Mouse (Mus musculus) midbrain, embryonic 14.5 days (tissue): Measurements from ENCODE around the gene Gm884. TPM values are rescaled to one million over a fixed set of nuclear protein-coding genes. Genes with fewer than 3 reads are reported as not detected.

Experiments
- ATAC-seq: fragments of 200-750 bp; cut with Nextera tagmentation; 2 replicates; pipeline ENCODE4 v1.8.0; 2017; ENCODE audit warnings: moderate number of reproducible peaks, moderate library complexity; ENCODE audit not compliant: low FRiP score, low TSS enrichment
- DNase-seq: peaks from one replicate; pipeline ENCODE4 v3.0.0-alpha.2; 2015
- H3K27ac ChIP-seq: fragments of 300-500 bp; sonication (generic); replicated peaks from 2 replicates; pipeline ENCODE4 v1.5.1; 2014; ENCODE audit warnings: mild to moderate bottlenecking, low read depth, low read length, moderate library complexity
- H3K27me3 ChIP-seq: fragments of 300-500 bp; sonication (generic); 2 replicates; pipeline ENCODE4 v1.6.1; 2014; ENCODE audit warnings: low read length, control low read depth, mixed read lengths; ENCODE audit not compliant: control insufficient read depth, insufficient read depth
- H3K36me3 ChIP-seq: fragments of 300-500 bp; sonication (generic); 2 replicates; pipeline ENCODE4 v1.6.1; 2014; ENCODE audit warnings: low read length, control low read depth; ENCODE audit not compliant: control insufficient read depth, insufficient read depth
- H3K4me1 ChIP-seq: fragments of 300-500 bp; sonication (generic); 2 replicates; pipeline ENCODE4 v1.6.1; 2014; ENCODE audit warnings: mild to moderate bottlenecking, antibody characterized with exemption, low read length, control low read depth; ENCODE audit not compliant: control insufficient read depth, insufficient read depth
- H3K4me2 ChIP-seq: fragments of 300-500 bp; sonication (generic); 2 replicates; pipeline ENCODE4 v1.6.1; 2014; ENCODE audit warnings: mild to moderate bottlenecking, low read length, moderate library complexity
- H3K4me3 ChIP-seq: fragments of 300-500 bp; sonication (generic); replicated peaks from 2 replicates; pipeline ENCODE4 v1.5.1; 2014; ENCODE audit warnings: low read depth, low read length
- H3K9ac ChIP-seq: fragments of 300-500 bp; sonication (generic); replicated peaks from 2 replicates; pipeline ENCODE4 v1.6.1; 2014; ENCODE audit warnings: mild to moderate bottlenecking, low read length, moderate library complexity
- H3K9me3 ChIP-seq: fragments of 300-500 bp; sonication (generic); 2 replicates; pipeline ENCODE4 v1.6.1; 2016; ENCODE audit warnings: low read length, control low read depth, mixed read lengths; ENCODE audit not compliant: control insufficient read depth
- WGBS: fragments of 180-500 bp; shearing (Covaris S2); extraction: QIAGEN DNeasy Blood & Tissue Kit; methylation state at CpG from one replicate; pipeline ENCODE4 v1.1.7; 2014; 5-methylcytosine and 5-hydroxymethylcytosine counted together
- polyA plus RNA-seq: library from polyadenylated mRNA; unstranded; fragments of >200 nt; fragmentation: Nextera tagmentation; extraction: Ambion mirVana; gene quantifications from 2 replicates; pipeline ENCODE4 v1.2.1, GENCODE M21; 2014

The Gm884 gene
- polyA plus RNA-seq, 1 experiment from 2014 or later = not detected

DNA sequence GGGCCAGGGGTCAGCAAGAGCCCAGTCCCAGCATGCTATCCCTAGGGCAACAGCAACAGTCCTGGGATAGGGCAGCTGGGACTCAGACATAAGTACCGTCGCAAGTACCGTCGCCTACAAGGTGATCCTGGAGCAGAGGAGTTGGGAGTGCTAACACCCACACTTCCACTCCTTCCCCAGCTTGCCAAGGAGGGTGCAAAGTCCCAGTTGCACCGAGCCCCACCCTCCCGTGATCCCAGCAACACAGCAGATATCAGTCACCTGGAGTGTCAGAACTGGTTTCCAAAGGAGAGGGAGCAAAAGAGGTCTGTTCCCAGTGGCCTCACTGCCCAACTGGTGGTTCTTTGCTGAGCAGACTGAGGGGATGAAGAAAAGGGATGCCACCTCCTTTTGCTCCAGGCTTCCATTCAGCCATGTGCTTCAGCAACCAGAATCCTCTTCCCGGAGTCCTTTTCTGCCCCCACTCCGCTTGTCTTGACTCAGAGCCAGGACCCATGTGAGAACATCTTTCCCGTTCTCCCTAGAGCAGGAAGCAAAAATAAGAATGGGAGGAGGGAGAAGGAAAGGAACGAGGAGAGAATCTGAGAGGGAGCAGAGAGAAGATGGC, 32.5 kb upstream of the Gm884 start:
- H3K4me3 ChIP-seq = no peak overlapping the region
- ATAC-seq (no peak), DNase-seq (no peak)
- peaks cover 49% of the 10 kb centered on the region for H3K27me3 ChIP-seq
- H3K4me2 ChIP-seq = no peak overlapping the region
- no peaks in the 10 kb centered on the region for H3K9me3 ChIP-seq
- no peaks in the 10 kb centered on the region for H3K36me3 ChIP-seq
- WGBS = 77% methylated on average over 10 of the region's 10 CpGs
- no peak overlapping the region for H3K27ac ChIP-seq
- H3K4me1 ChIP-seq = peaks cover 7% of the 10 kb centered on the region; the same call in 1 of the 2 replicates
- no peak overlapping the region for H3K9ac ChIP-seq

DNA sequence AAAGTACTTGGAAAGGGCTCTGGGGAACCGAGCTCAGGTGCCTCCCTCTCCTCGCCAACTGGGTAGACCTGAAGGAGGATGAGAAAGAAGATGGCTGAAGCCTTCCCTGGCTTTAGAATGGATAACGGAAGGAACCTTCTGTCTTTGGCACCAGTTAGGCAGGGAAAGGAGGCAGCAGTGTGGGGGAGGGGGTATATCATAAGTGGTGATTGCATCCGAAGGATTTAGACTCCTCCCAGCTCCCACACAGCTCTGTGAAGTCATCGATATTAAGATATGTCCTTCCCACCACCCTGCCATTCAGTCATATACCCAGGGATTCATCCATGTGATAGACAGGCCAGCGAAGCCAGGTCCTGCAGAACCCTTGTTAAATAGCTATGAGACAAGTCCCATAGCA, 30.5 kb upstream of the Gm884 start:
- H3K9me3 ChIP-seq = no peaks in the 10 kb centered on the region
- peaks cover 52% of the 10 kb centered on the region for H3K27me3 ChIP-seq
- no peaks in the 10 kb centered on the region for H3K36me3 ChIP-seq
- no peak overlapping the region for H3K9ac ChIP-seq
- peaks cover 7% of the 10 kb centered on the region; the same call in 1 of the 2 replicates for H3K4me1 ChIP-seq
- no peak overlapping the region for H3K27ac ChIP-seq
- WGBS = 81% methylated on average over 6 of the region's 6 CpGs
- H3K4me3 ChIP-seq = no peak overlapping the region
- DNase-seq (no peak), ATAC-seq (no peak)
- no peak overlapping the region for H3K4me2 ChIP-seq

DNA sequence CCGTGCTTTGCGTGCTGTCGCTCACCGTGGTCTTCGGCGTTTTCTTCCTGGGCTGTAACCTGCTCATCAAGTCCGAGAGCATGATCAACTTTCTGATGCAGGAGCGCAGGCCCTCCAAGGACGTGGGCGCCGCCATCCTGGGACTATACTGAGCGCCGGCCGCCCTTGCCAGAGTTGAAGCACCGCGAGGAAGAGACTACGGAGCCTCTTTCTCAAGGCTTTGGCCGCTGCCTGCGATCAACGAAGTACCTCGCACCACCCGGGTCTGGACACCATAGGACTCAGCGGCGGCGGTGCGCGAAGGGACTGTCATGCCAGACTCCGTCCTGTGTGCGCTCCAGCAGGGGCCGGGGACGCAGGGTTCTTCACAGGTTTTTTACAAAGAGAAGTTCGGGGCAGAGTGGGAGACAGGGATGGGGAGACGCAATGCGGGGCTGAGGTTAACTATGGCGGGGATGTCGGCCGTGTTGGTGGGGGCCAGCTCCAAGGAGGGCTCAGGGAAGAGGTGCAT, 29.1 kb upstream of the Gm884 start:
- peak overlapping the region; percentile 34 for H3K4me3 ChIP-seq
- peak overlapping the region; percentile 63 for H3K4me2 ChIP-seq
- under 1% methylated on average over 37 of the region's 37 CpGs for WGBS
- H3K4me1 ChIP-seq = peaks cover 7% of the 10 kb centered on the region; the same call in 1 of the 2 replicates
- ATAC-seq (no peak), DNase-seq (peak; percentile 42)
- no peak overlapping the region; the same call in 1 of the 2 replicates for H3K9ac ChIP-seq
- H3K9me3 ChIP-seq = no peaks in the 10 kb centered on the region
- no peaks in the 10 kb centered on the region for H3K36me3 ChIP-seq
- no peak overlapping the region for H3K27ac ChIP-seq
- peaks cover 52% of the 10 kb centered on the region for H3K27me3 ChIP-seq

DNA sequence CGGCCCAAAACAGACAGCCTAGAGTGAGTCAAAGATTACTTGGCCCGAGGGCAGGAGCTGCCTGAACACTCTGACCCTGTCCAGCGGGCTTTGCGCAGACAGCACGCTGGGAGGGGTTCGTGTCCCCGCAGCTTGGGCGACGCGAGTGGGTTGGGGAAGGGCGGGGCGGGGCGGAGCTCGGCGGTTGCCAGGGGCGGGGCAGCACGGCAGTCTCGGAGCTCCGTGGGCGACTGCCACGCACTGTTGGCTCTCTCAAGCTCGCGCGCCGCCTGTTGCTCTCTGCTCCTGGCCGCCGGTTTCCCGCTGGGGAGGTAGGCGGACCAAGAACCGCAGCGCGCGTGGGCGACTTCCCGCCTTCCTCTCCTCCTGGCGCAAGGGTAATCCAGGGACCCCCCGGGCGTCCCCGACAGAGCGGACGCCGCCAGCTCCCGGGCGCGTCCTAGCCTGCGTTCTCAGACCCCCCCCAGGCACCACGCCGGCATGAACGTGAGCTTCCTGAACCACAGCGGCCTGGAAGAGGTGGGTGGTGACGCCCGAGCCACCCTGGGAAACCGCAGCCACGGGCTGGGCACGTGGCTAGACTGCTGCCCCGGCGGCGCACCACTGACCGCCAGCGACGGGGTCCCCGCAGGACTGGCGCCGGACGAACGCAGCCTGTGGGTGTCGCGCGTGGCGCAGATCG, 28.5 kb upstream of the Gm884 start, which contains the start of gene Rprml:
Rprml (plus strand) TSS at position 270 of the 682 bp plus-strand sequence.
- no peak within 1 kb of the TSS; the same call in 1 of the 2 replicates for H3K9ac ChIP-seq

DNA sequence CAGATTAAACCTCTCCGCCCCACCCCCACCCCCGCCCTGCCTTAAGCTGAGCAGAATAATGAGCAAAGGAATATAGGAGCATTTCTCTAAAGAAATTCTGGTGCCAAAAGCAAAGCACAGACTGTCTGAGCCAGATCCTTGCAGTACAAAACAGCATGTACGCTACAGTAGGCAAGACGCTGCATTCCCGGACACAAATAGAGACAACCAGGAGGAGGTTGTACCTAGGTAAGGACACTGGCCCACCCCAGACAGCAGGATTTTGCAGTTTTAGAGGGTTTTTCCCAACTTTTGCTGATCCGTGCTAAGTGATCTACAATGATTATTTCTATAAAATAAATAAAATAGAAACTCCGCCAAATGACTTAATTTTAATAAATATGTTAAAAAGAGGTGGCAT, 27.7 kb upstream of the Gm884 start:
- no peak for DNase-seq

More for the DNA sequence above, 28.5 kb upstream of the Gm884 start, which contains the start of gene Rprml:
- ATAC-seq = no peak
- Histone ChIP-seq H3K4me2 (peak within 1 kb of the TSS; percentile 63), H3K36me3 (no peaks in the 10 kb centered on the region), H3K4me3 (peak within 1 kb of the TSS; percentile 34), H3K27me3 (peaks cover 52% of the 10 kb centered on the region), H3K27ac (no peak within 1 kb of the TSS), H3K9me3 (no peaks in the 10 kb centered on the region), H3K4me1 (peaks cover 7% of the 10 kb centered on the region; the same call in 1 of the 2 replicates)
- under 1% methylated on average over 70 of the region's 71 CpGs for WGBS
- DNase-seq = peak; percentile 49

DNA sequence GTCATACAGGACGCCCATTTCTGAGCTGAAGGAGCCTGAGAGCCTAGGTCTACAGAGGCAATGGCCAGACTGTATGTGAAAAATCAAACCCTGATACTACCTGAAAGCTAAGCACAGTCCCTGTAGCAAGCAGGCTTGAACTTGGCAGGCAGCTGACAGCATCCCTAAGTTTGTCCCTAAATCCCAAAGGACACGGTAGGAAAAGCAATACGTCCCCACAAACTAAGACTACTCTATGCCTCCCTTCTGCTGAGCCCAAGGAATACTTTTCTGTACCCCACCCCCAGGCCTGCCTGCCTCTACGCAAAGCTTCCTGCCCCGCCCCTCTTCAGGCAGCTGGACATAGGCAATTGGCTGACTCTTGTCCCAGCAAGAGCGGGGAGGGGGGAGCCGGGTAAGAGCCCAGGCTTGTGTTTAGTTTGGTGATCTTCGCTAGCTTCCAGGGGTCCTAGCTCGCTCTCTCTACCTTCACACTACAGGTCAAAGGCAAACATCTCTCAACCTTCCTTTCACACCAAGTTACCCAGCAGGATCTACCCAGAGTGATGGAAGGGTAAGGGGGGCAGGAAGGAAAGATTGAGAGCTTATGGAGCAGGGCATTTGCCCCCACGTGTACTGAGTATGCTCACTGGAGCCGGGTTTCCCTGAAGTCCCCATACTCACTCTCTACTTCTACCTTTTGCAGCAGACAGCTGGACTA, 27.1 kb upstream of the Gm884 start:
- Histone ChIP-seq H3K36me3 (no peaks in the 10 kb centered on the region), H3K9ac (no peak overlapping the region), H3K4me1 (peaks cover 7% of the 10 kb centered on the region; the same call in 1 of the 2 replicates), H3K4me3 (no peak overlapping the region), H3K4me2 (no peak overlapping the region), H3K9me3 (no peaks in the 10 kb centered on the region), H3K27me3 (peaks cover 50% of the 10 kb centered on the region), H3K27ac (no peak overlapping the region)
- ATAC-seq (no peak), DNase-seq (no peak)
- 11% methylated on average over 11 of the region's 11 CpGs for WGBS

More for the DNA sequence above, 27.7 kb upstream of the Gm884 start:
- Histone ChIP-seq H3K4me3 (no peak overlapping the region), H3K4me1 (peaks cover 7% of the 10 kb centered on the region; the same call in 1 of the 2 replicates), H3K27ac (no peak overlapping the region), H3K4me2 (no peak overlapping the region), H3K36me3 (no peaks in the 10 kb centered on the region), H3K27me3 (peaks cover 52% of the 10 kb centered on the region), H3K9me3 (no peaks in the 10 kb centered on the region), H3K9ac (no peak overlapping the region)
- no peak for ATAC-seq
- 17% methylated on average over 7 of the region's 7 CpGs for WGBS

DNA sequence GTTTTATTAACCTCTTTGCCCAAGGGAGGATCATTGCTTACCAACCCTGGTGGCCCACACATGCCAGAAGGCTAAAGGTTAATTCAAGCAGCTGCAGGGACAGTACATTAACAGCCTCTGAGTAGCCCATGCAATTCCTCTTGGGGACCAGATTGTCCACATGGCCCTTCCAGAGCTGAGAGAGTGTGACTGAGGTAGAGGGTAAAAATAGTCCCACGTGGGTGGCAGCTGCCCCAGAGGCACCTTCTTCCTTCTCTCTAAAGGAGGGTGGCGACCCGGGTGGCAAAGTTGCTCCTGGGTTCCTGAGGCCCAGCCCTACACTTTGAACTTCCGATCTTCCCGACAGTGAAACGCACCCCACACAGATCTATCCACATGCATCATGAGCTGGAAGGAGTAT, 25.4 kb upstream of the Gm884 start:
- Histone ChIP-seq H3K4me3 (no peak overlapping the region), H3K9me3 (no peaks in the 10 kb centered on the region), H3K9ac (no peak overlapping the region), H3K4me1 (peaks cover 7% of the 10 kb centered on the region; the same call in 1 of the 2 replicates), H3K27me3 (peaks cover 36% of the 10 kb centered on the region), H3K36me3 (no peaks in the 10 kb centered on the region), H3K27ac (no peak overlapping the region), H3K4me2 (no peak overlapping the region)
- ATAC-seq (no peak), DNase-seq (no peak)
- WGBS = 82% methylated on average over 6 of the region's 6 CpGs

DNA sequence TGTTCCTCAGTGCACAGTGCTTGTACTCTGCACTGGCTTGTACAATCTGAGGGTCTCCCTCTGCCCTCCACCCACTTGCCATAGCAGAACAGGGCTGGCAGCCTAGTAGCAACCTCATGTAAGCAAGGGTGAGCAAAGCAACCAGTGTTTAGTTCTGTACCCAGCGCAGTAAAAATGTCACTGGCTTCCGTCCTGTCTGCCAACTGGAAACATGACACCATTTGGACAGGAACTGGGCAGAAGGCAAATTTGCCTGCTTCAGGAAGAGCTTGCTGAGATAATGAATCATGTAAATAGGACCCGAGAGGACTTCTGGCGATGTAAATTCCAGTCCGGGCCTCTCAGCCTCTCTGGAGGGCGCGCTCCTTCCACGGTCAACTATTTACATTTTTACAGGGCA, 24.8 kb upstream of the Gm884 start:
- no peak overlapping the region for H3K9ac ChIP-seq
- ATAC-seq (no peak), DNase-seq (no peak)
- H3K36me3 ChIP-seq = no peaks in the 10 kb centered on the region
- peaks cover 7% of the 10 kb centered on the region; the same call in 1 of the 2 replicates for H3K4me1 ChIP-seq
- H3K27me3 ChIP-seq = peaks cover 32% of the 10 kb centered on the region
- no peak overlapping the region for H3K4me2 ChIP-seq
- no peaks in the 10 kb centered on the region for H3K9me3 ChIP-seq
- no peak overlapping the region for H3K4me3 ChIP-seq
- H3K27ac ChIP-seq = no peak overlapping the region
- 79% methylated on average over 8 of the region's 8 CpGs for WGBS
